Mouse (Mus musculus) urinary bladder, adult 2 months (tissue): ENCODE data around the gene Gck. TPM values are rescaled to one million over a fixed set of nuclear protein-coding genes. Genes with fewer than 3 reads are reported as not detected.
A peak's percentile ranks its signal among the peaks of the same experiment; 100 is the strongest.
"Not testable (repeated sequence)": the region's sequence is repeated elsewhere in the genome, so short reads cannot be mapped to it uniquely, and the experiment has no call there.

ENCODE experiments used
- DNase-seq: peaks from one replicate; pipeline ENCODE4 v3.0.0; 2022; ENCODE audit warnings: low spot score
- polyA plus RNA-seq: library from polyadenylated mRNA; depleted of rRNA; stranded (reverse); fragments of >200 nt; gene quantifications from 2 replicates; pipeline ENCODE4 v1.2.3, GENCODE M21; 2012

The Gck gene
- polyA plus RNA-seq, 1 experiment = 0.08 TPM

GRCm38 (mm10) chr11:5908642-5909041, 41.2 kb downstream of the Gck start:
- no peak for DNase-seq

- DNase-seq = no peak
Measured at GRCm38 (mm10) chr11:5907096-5907495, 42.8 kb downstream of the Gck start.

GRCm38 (mm10) chr11:5905778-5906518, 43.9 kb downstream of the Gck start:
- DNase-seq = peak; percentile 16

GRCm38 (mm10) chr11:5904871-5905270, 45.0 kb downstream of the Gck start:
- no peak for DNase-seq

- DNase-seq = no peak
Measured at GRCm38 (mm10) chr11:5904357-5904756, 45.5 kb downstream of the Gck start.

- no peak for DNase-seq
Measured at GRCm38 (mm10) chr11:5903844-5904243, 46.0 kb downstream of the Gck start.

DNA sequence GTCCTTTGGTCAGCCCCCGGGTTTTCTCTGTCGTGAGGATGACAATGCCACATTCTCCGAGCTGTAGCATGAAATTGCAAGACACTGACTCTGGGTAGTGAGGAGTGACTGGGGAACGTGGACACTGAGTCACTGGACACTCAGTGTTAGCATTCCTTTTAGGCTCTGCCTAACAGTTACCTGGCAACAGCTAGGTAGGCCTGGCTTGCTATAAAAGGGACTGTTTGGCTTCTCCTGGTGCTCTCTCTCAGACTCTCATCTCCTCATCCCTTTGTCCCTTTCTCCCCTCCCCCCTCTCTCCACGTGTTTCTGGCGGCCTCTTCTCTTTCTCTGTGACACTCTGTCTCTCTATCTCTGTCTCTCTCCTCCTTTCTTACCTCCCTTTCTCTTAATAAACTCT, 47.5 kb downstream of the Gck start:
- DNase-seq = no peak

DNA sequence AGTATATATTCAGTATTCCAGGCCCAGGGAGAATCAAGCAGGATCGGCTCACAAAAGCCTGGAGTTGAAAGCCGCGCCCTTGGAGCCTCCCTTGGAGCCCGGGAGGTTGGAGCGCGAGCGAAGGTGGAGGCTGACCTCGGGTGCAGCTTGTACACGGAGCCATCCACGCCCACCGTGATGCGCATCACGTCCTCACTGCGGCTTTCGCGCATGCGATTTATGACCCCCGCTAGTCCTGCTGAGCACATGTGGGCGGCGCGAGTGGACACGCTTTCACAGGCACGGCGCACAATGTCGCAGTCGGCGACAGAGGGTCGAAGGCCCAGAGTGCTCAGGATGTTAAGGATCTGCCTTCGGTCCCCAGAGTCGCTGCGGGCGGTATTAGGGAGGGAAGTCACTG, 47.9 kb downstream of the Gck start:
- no peak for DNase-seq

- no peak for DNase-seq
Measured at GRCm38 (mm10) chr11:5901320-5901719, 48.6 kb downstream of the Gck start.

DNA sequence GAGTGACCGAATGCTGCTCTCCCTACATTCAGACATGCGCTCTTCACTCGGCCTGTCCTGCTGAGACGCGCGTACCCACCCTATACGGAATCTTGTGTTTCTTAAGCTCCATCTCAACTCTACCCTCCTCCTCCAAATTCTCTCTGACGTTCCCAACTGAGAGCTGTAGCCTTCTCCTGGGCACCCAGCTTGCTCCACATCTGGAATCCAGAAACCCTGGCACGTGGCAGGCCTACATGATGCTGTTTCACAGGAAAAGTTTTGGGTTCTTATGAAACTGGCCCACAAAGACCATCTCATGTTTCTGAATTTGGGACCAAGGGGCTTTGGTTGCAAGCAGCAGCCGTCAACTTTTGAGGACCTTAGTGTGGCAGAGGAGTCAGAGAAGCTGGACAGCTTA, 50.6 kb downstream of the Gck start:
- DNase-seq = no peak

- DNase-seq = no peak
Measured at GRCm38 (mm10) chr11:5898531-5898930, 51.4 kb downstream of the Gck start, which contains the start of gene Myl7. Gene Myl7 (minus strand): TSS chr11:5898782.

- no peak for DNase-seq
Measured at GRCm38 (mm10) chr11:5897839-5898238, 52.0 kb downstream of the Gck start.

DNA sequence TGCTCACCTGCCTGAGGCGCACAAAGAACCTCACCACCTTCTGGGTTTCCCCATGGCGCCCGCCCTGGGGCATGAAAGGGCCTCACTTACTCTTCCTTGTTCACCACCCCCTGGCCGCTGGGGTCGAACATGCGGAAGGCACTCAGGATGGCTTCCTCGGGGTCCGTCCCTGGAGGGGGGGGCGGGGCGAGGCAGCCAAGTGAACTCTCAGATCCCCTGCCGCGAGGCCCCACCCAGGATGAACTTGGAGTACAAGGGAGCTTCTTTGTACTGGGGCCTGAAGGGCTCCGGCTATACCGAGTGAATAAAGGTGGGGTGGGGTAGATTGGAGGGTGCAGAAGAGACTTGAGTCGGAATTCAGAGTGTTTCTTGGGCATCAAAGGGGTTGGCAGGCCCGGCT, 52.7 kb downstream of the Gck start:
- DNase-seq = no peak

DNA sequence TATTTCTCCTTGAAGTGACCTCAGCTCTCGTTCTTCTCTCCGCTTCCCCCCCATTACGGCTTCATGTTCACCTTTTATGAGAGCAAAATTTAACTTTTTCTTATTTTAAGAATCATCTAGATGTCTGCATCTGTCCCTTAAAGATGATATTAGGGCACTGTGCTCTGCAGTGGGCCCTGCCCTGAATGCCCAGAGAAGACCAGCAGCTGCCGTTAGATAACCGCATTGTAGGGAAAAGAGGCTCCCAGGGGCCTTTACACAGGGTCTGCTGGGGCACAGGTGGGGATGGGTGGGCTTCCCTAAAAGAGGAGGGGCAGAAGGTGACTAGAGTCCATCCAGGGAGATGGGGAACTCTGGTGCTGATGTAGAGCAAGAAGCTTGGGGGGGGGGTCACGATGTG, 56.1 kb downstream of the Gck start:
- no peak for DNase-seq

GRCm38 (mm10) chr11:5892810-5893368, 57.0 kb downstream of the Gck start:
- DNase-seq = no peak

- no peak for DNase-seq
Measured at GRCm38 (mm10) chr11:5892151-5892591, 57.7 kb downstream of the Gck start.

GRCm38 (mm10) chr11:5888563-5888962, 61.3 kb downstream of the Gck start:
- not testable (repeated sequence) for DNase-seq

GRCm38 (mm10) chr11:5887250-5887649, 62.6 kb downstream of the Gck start:
- DNase-seq = no peak

DNA sequence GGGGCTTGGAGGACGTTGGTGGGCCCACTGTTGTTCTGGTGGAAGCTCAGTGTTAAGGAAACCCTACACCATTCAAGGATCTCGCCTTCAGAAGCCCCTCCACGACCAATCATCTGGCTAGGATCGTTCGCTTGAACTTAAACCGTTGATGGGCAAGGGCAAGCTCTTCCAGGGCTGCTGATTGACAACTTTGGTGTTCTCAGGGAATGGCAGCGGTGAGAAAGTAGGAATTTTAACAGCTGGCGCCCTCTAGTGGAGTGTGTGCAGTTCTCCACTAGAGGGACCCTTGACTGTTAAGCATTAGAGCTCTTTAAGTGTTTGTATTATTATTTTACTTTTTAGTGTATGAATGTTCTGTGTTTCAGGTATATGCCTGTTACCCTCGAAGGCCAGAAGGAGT, 63.7 kb downstream of the Gck start:
- no peak for DNase-seq

DNA sequence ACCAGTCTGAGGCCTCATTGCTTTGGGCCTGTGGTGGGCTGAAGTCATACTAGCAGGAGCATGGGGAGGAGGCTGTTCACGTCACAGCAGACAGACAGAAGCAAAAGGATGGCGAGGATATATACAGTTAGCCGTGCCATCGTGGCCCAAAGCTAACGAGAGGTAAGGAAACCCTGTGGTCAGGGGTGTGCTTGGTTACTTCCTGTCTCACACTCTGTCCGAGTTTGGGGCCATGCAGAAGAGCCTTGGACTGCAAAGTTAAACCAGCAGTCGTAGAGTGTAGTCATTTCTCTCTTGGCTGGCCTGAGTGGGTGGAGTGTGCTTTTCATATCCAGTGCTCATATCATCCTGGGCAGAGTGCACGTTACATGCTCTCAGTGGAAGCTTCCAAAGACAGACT, 67.4 kb downstream of the Gck start:
- no peak for DNase-seq

- DNase-seq = no peak
Measured at GRCm38 (mm10) chr11:5879905-5880304, 70.0 kb downstream of the Gck start.

DNA sequence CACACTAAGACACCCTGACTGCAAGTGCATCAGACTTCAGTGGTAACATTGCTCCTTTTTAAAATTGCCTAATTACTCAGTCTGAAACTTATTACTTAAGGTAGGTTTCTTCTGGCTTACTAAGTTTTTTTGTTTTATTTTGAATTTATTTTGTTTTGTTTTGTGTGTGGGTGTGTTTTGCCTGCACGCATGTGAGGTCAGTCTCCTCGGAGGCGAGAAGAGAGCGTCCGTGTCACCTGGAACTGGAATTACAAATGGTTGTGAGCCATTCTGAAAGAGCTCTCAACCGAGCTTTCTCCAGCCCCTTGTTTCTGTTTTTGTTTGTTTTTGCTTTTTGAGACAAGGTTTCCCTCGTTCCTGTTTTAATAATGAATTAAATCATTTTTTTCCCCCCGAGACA, 71.2 kb downstream of the Gck start:
- DNase-seq = no peak

DNA sequence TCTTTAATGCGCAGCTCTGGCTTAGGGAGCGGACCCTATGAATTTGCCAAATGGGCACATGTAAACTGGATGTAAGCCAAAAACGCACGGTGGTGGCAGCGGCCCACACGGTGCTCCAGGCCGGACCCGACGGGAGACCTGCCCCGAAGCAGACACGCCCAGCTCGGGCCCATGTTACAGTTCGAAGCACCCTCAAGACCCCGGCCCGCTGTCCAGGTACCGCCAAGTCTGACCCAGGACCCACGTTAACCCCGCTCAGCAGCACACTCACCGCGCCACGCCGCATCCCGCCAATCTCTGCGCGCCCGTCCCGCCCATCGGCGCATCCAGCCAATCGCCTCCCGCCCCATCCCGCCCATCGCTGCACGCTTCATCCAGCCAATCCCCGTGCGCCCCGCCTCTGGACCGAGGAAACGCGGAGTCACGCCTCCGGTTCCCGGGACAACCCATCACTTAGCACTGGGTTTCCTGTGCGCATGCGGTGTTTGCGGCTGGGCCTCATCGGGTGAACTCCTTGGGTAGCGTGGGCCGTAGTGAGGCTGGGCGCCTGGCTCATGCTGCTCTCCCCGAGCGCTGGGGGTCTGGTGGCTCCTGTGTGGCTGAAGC, 71.9 kb downstream of the Gck start, which contains the start of gene Pold2:
Gene Pold2 (minus strand): TSS at position 372 of the 606 bp plus-strand sequence.
- DNase-seq = peak; percentile 88
